Mouse (Mus musculus): ENCODE measurements around the gene B3gat3. TPM values are rescaled to one million over a fixed set of nuclear protein-coding genes. Genes with fewer than 3 reads are reported as not detected.

Gene B3gat3
- polyA plus RNA-seq, 1 experiment from 2014 or later = 20.1 TPM

DNA sequence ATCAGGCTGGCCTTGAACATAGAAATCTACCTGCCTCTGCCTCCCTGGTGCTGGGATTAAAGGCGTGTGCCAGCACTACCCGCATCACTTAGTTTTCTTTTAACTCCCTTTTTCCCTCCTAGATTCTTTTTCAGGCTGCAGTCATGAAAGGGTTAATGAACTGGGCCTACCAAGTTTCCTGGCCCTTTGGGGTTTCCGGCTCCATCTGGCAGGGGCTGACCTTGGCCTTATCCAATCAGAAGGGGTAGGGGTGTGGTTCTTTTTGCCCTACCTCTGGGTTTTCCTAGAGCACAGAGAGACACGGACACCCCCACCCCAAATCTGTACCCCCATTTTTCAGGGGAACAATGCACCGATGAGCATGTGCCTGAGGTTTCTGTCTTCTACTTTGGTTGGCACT, 24.6 kb downstream of the B3gat3 start:
- H3K9ac ChIP-seq = peak overlapping the region; percentile 100
- H3K4me3 ChIP-seq (replicated peaks) = peak overlapping the region; percentile 98
- DNase-seq (peak; percentile 66), ATAC-seq (ENCODE audit: low read depth) (no peak)
- no peaks in the 10 kb centered on the region for H3K27me3 ChIP-seq
- WGBS (ENCODE audit: insufficient replicate concordance) = 19% methylated on average over 5 of the region's 5 CpGs
- H3K27ac ChIP-seq = peak overlapping the region; percentile 98
- no peaks in the 10 kb centered on the region for H3K9me3 ChIP-seq (replicated peaks)
- peak overlapping the region; percentile 78 for H3K4me2 ChIP-seq
- peaks cover 66% of the 10 kb centered on the region for H3K4me1 ChIP-seq (replicated peaks)
- peaks cover 70% of the 10 kb centered on the region for H3K36me3 ChIP-seq

DNA sequence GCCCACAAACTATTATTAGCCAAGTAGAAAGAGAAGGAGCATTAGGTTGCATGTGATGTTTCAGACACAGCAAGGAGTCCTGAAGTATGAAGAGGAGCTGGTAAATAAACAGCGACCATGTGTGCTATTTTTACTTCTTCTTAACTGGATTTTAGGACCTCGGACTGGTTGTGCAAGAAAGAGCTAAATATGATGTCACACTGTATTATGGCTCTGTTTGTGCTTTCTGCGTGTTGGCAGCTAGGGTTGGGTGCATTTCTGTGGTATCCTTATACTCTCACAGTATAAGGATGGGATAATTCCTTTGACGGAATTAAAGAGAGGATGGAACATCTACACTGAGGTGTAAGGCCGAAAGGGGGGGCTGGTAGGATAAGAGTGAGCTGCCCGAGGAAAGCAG, 25.1 kb downstream of the B3gat3 start:
- Histone ChIP-seq H3K9me3 (replicated peaks) (no peaks in the 10 kb centered on the region), H3K9ac (peak overlapping the region; percentile 100), H3K4me2 (peak overlapping the region; percentile 78), H3K27ac (peak overlapping the region; percentile 98), H3K36me3 (peaks cover 72% of the 10 kb centered on the region), H3K4me1 (replicated peaks) (peaks cover 64% of the 10 kb centered on the region), H3K27me3 (no peaks in the 10 kb centered on the region), H3K4me3 (replicated peaks) (peak overlapping the region; percentile 98; the same call in 1 of the 2 replicates)
- WGBS (ENCODE audit: insufficient replicate concordance) = 67% methylated on average over 6 of the region's 6 CpGs
- ATAC-seq (ENCODE audit: low read depth) = no peak
- no peak for DNase-seq

DNA sequence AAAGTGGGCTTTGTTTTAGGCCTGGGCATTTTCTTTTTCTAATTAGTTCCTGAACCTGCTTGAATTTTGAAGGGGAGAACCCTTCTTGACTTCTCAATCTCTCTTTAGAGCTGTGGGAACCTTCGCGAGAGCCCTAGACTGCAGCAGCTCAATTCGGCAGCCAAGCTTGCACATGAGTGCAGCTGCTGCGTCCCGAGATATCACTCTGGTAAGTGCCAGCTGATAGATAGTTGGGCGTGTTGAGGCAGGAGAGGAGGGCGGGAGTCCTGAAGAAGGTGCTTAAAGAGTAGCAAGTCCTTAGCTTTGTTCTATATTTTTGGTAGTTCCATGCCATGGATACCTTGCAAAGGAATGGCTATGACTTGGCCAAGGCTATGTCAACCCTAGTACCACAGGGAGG, 26.8 kb downstream of the B3gat3 start:
- Histone ChIP-seq H3K9ac (peak overlapping the region; percentile 30; the same call in 1 of the 2 replicates), H3K36me3 (peaks cover 82% of the 10 kb centered on the region), H3K27me3 (no peaks in the 10 kb centered on the region), H3K27ac (peak overlapping the region; percentile 78), H3K4me2 (peak overlapping the region; percentile 78), H3K4me3 (replicated peaks) (no peak overlapping the region; the same call in 1 of the 2 replicates), H3K4me1 (replicated peaks) (peaks cover 56% of the 10 kb centered on the region), H3K9me3 (replicated peaks) (no peaks in the 10 kb centered on the region)
- DNase-seq (no peak), ATAC-seq (ENCODE audit: low read depth) (peak; percentile 60)
- WGBS (ENCODE audit: insufficient replicate concordance) = 34% methylated on average over 7 of the region's 7 CpGs

DNA sequence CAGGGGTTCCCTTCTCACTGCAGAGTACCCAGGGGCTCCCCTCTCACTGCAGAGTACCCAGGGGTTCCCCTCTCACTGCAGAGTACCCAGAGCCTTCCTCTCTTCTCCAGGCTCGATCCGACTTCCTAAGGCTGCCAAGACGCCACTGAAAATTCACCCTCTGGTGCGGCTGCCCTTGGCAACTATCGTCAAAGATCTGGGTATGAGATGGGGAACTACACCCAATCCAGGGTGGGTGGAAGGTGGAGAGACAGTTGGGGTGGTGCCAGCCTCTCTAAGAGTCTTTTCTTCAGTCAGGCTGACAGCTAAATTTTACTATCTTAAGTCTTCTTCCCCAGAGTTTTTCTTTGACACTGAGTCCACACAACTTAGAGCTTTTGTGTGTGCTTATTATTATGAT, 30.0 kb downstream of the B3gat3 start:
- peaks cover 57% of the 10 kb centered on the region for H3K4me1 ChIP-seq (replicated peaks)
- no peaks in the 10 kb centered on the region for H3K27me3 ChIP-seq
- H3K4me3 ChIP-seq (replicated peaks) = no peak overlapping the region
- no peak overlapping the region for H3K9ac ChIP-seq
- ATAC-seq (ENCODE audit: low read depth) (no peak), DNase-seq (no peak)
- WGBS (ENCODE audit: insufficient replicate concordance) = 80% methylated on average over 5 of the region's 5 CpGs
- H3K27ac ChIP-seq = no peak overlapping the region
- H3K36me3 ChIP-seq = peaks cover 78% of the 10 kb centered on the region
- no peak overlapping the region for H3K4me2 ChIP-seq
- H3K9me3 ChIP-seq (replicated peaks) = no peaks in the 10 kb centered on the region

DNA sequence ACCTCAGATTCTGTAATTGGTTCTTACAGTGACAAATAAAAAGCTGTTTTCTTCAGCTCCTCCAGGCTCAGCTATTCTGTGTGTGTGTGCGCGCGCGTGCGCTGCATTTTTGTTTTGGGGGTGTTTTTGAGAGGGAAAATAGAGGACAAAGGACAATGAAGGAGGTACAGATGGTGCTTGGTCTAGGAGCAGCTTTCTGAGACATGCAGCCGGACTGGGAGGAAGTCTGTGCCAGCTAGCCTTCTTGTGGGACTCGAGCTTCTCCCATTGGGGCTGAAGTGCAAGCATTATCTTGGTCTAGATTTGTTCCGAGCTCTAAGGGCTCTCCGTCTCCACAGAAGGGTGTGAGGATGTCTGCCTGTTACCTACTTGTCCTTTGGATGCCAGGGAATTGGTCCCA, 32.1 kb downstream of the B3gat3 start:
- 87% methylated on average over 9 of the region's 9 CpGs for WGBS (ENCODE audit: insufficient replicate concordance)
- peak overlapping the region; percentile 76; the same call in 1 of the 2 replicates for H3K4me3 ChIP-seq (replicated peaks)
- H3K27me3 ChIP-seq = no peaks in the 10 kb centered on the region
- peaks cover 74% of the 10 kb centered on the region for H3K36me3 ChIP-seq
- H3K9me3 ChIP-seq (replicated peaks) = no peaks in the 10 kb centered on the region
- ATAC-seq (ENCODE audit: low read depth) = no peak
- H3K4me1 ChIP-seq (replicated peaks) = peaks cover 42% of the 10 kb centered on the region
- no peak for DNase-seq
- peak overlapping the region; percentile 81; the same call in 1 of the 2 replicates for H3K9ac ChIP-seq
- peak overlapping the region; percentile 80 for H3K4me2 ChIP-seq
- peak overlapping the region; percentile 75; the same call in 1 of the 2 replicates for H3K27ac ChIP-seq

DNA sequence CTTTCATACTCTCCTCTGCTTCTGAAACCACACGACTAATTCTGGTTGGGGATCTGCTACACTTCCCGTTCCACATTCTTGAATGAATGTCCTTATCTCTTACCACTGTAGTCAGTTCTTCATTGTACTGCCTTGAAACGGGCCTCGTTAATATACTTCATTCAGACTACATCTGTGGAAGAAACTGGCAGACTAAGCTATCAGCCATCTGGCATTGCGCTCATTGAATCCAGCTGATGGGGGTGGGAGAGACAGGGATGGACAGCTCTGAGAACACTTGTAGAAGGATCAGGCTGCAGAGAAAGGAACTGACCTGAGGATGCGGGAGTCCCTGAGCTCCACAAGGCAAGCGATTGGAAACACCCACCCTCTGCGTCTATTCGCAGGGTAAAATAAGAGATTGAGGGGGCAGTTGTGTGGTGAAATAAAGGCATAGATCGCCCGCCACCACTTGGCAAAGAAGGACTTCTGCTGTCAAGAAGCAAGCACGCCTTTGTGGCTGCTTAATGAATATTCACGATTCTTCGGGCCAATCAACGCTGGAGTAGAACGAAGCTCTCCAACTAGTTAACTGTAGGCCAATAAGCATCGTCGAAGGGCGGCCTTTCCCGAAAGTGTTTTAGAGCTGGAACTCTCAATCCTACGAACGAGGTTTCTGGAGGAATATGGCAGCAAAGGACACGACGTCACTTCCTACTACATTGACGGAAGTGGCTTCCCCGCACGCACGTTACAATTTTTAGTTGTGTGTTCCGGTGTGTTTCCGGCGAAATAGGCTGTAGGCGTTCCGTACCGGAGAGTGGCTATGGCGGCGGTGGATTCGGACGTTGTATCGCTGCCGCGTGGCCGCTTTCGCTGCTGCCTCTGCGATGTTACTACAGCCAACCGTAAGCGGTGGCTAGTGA, 33.2 kb downstream of the B3gat3 start, which contains the start of gene Tut1:
Gene Tut1, plus strand, starts transcription at position 713 of the 905 bp plus-strand sequence.
- peaks cover 37% of the 10 kb centered on the region for H3K4me1 ChIP-seq (replicated peaks)
- under 1% methylated on average over 46 of the region's 46 CpGs for WGBS (ENCODE audit: insufficient replicate concordance)
- peak; percentile 94 for ATAC-seq (ENCODE audit: low read depth)
- peak within 1 kb of the TSS; percentile 75 for H3K27ac ChIP-seq
- H3K9me3 ChIP-seq (replicated peaks) = no peaks in the 10 kb centered on the region
- peak within 1 kb of the TSS; percentile 76 for H3K4me3 ChIP-seq (replicated peaks)
- peak within 1 kb of the TSS; percentile 81 for H3K9ac ChIP-seq
- no peaks in the 10 kb centered on the region for H3K27me3 ChIP-seq
- H3K4me2 ChIP-seq = peak within 1 kb of the TSS; percentile 80
- peaks cover 72% of the 10 kb centered on the region for H3K36me3 ChIP-seq
- peak; percentile 88 for DNase-seq

DNA sequence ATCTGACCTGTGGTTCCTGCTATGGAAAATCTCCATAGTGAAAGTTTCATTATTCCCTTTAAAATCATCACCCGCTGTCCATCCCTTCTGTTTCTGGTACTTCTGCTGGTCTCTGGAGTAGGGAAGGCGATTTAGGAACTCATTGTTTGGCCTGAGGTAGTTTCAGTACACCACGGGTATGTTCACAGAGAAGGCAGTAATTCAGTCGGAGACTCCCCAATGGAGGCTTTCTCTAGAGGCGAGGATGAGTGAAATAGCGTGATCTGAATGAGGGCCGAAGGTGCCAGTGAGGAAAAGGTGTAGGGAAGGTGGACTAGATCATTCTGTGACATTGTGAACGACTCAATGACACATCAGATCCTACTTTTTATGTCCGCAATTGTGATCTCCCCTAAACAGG, 34.0 kb downstream of the B3gat3 start:
- H3K27ac ChIP-seq = peak overlapping the region; percentile 75
- peak overlapping the region; percentile 76 for H3K4me3 ChIP-seq (replicated peaks)
- peak overlapping the region; percentile 81 for H3K9ac ChIP-seq
- H3K4me1 ChIP-seq (replicated peaks) = peaks cover 37% of the 10 kb centered on the region
- WGBS (ENCODE audit: insufficient replicate concordance) = 5% methylated on average over 9 of the region's 9 CpGs
- no peaks in the 10 kb centered on the region for H3K27me3 ChIP-seq
- no peaks in the 10 kb centered on the region for H3K9me3 ChIP-seq (replicated peaks)
- ATAC-seq (ENCODE audit: low read depth) = no peak
- peak overlapping the region; percentile 80 for H3K4me2 ChIP-seq
- peaks cover 72% of the 10 kb centered on the region for H3K36me3 ChIP-seq
- no peak for DNase-seq

DNA sequence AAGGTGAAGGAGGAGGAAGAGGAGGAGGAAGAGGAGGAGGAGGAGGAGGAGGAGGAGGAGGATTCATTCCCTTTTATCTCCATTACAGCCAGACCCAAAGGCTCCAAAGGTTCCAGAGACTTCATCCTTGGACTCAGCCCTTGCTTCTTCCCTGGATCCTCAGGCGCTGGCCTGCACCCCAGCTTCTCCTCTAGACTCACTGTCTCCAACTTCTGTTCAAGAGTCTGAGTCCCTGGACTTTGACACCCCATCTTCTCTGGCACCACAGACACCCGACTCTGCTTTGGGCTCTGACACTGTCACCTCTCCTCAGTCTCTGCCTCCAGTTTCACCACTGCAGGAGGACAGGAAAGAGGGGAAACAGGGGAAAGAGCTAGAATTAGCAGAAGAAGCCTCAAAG, 42.1 kb downstream of the B3gat3 start:
- H3K36me3 ChIP-seq = peaks cover 85% of the 10 kb centered on the region
- H3K27me3 ChIP-seq = no peaks in the 10 kb centered on the region
- no peak overlapping the region for H3K9ac ChIP-seq
- H3K9me3 ChIP-seq (replicated peaks) = no peaks in the 10 kb centered on the region
- H3K4me1 ChIP-seq (replicated peaks) = peaks cover 11% of the 10 kb centered on the region
- no peak for ATAC-seq (ENCODE audit: low read depth)
- DNase-seq = no peak
- no peak overlapping the region for H3K4me3 ChIP-seq (replicated peaks)
- no peak overlapping the region for H3K4me2 ChIP-seq
- 67% methylated on average over 2 of the region's 2 CpGs for WGBS (ENCODE audit: insufficient replicate concordance)
- H3K27ac ChIP-seq = no peak overlapping the region

DNA sequence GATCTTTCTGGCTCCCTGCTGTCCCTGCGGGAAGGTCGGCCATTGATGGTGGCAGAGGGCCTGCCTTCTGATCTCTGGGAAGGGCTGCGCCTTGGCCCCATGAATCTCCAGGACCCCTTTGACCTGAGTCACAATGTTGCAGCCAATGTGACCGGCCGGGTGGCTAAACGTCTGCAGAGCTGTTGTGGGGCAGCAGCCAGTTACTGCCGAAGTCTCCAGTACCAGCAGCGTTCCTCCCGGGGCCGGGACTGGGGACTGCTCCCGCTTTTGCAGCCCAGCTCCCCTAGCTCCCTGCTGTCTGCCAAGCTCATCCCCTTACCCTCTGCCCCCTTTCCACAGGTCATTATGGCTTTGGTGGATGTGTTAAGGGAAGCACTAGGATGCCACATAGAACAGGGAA, 44.9 kb downstream of the B3gat3 start:
- Histone ChIP-seq H3K4me2 (0 out of 2 replicates have a peak overlapping the region, but pooled peaks have one; percentile 71), H3K27ac (peak overlapping the region; percentile 4; the same call in 1 of the 2 replicates), H3K27me3 (no peaks in the 10 kb centered on the region), H3K4me1 (replicated peaks) (peaks cover 38% of the 10 kb centered on the region), H3K9me3 (replicated peaks) (no peaks in the 10 kb centered on the region), H3K9ac (0 out of 2 replicates have a peak overlapping the region, but pooled peaks have one; percentile 22), H3K36me3 (peaks cover 77% of the 10 kb centered on the region), H3K4me3 (replicated peaks) (no peak overlapping the region)
- 88% methylated on average over 11 of the region's 11 CpGs for WGBS (ENCODE audit: insufficient replicate concordance)
- ATAC-seq (ENCODE audit: low read depth) = no peak
- DNase-seq = no peak

DNA sequence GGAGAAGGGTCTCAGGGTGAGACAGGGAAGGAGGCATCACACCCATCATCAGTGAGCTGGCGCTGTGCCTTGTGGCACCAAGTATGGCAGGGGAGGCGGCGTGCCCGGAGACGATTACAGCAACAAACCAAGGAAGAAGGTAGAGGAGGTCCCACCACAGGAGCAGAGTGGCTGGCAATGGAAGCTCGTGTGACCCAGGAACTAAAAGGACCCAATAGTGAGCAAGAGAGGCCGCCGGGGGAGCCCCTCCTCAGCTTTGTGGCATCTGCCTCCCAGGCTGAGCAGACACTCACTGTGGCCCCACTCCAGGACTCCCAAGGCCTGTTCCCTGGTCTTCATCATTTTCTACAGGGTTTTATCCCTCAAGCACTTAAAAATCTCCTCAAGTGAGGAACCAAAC, 45.6 kb downstream of the B3gat3 start:
- Histone ChIP-seq H3K36me3 (peaks cover 77% of the 10 kb centered on the region), H3K4me1 (replicated peaks) (peaks cover 38% of the 10 kb centered on the region), H3K4me3 (replicated peaks) (peak overlapping the region; percentile 67), H3K27me3 (no peaks in the 10 kb centered on the region), H3K27ac (peak overlapping the region; percentile 87), H3K4me2 (peak overlapping the region; percentile 71), H3K9me3 (replicated peaks) (no peaks in the 10 kb centered on the region), H3K9ac (peak overlapping the region; percentile 75)
- 74% methylated on average over 8 of the region's 8 CpGs for WGBS (ENCODE audit: insufficient replicate concordance)
- DNase-seq (no peak), ATAC-seq (ENCODE audit: low read depth) (no peak)

DNA sequence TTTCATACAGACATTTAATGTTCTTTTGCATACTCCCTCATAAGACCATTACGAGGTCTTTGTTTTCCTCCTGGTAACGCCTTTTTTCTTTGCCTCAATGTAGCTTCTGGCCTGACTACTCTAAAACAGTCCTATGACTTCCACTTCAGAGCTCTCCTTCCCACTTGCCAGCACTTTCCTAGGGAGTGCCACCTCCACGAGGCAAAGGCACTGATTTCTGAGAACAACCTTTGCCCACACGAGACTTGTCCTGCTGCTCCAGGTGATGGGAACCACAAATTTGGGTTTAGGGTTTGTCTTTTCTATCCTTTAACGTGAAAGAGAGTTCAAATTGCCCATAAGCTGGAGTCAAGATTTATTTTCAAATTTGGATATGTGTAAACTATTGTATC, 46.0 kb downstream of the B3gat3 start:
- peak overlapping the region; percentile 75 for H3K9ac ChIP-seq
- H3K9me3 ChIP-seq (replicated peaks) = no peaks in the 10 kb centered on the region
- H3K27me3 ChIP-seq = no peaks in the 10 kb centered on the region
- H3K4me1 ChIP-seq (replicated peaks) = peaks cover 39% of the 10 kb centered on the region
- peak overlapping the region; percentile 67 for H3K4me3 ChIP-seq (replicated peaks)
- peak overlapping the region; percentile 71 for H3K4me2 ChIP-seq
- no peak for DNase-seq
- H3K36me3 ChIP-seq = peaks cover 77% of the 10 kb centered on the region
- 36% methylated on average over 5 of the region's 5 CpGs for WGBS (ENCODE audit: insufficient replicate concordance)
- H3K27ac ChIP-seq = peak overlapping the region; percentile 87
- ATAC-seq (ENCODE audit: low read depth) = no peak
